Mouse (Mus musculus): ENCODE results near the gene Dmrta1.
"Not testable (repeated sequence)": the region's sequence is repeated elsewhere in the genome, so short reads cannot be mapped to it uniquely, and the experiment has no call there.

The Dmrta1 gene

GRCm38 (mm10) chr4:89679195-89679594 lies at the start of gene Dmrta1:
Dmrta1 (plus strand) TSS chr4:89679436.
- DNase-seq, result no peak

GRCm38 (mm10) chr4:89630374-89631079 lies 48.7 kb upstream of the Dmrta1 start:
- DNase-seq, result no peak

- DNase-seq, result no peak
Measured at GRCm38 (mm10) chr4:89631560-89631959, 47.7 kb upstream of the Dmrta1 start.

- no peak for DNase-seq
Measured at GRCm38 (mm10) chr4:89638651-89639050, 40.6 kb upstream of the Dmrta1 start.

GRCm38 (mm10) chr4:89644235-89645115 lies 34.8 kb upstream of the Dmrta1 start:
- DNase-seq, result no peak

GRCm38 (mm10) chr4:89650352-89651311 lies 28.6 kb upstream of the Dmrta1 start:
- no peak for DNase-seq

- DNase-seq, result no peak
Measured at GRCm38 (mm10) chr4:89651312-89651686, 27.9 kb upstream of the Dmrta1 start.

- no peak for DNase-seq
Measured at GRCm38 (mm10) chr4:89651779-89652178, 27.5 kb upstream of the Dmrta1 start.

GRCm38 (mm10) chr4:89663406-89663805 lies 15.8 kb upstream of the Dmrta1 start:
- no peak for DNase-seq

- no peak for DNase-seq
Measured at GRCm38 (mm10) chr4:89674711-89675110, 4.5 kb upstream of the Dmrta1 start.

- no peak for DNase-seq
Measured at GRCm38 (mm10) chr4:89677903-89678302, 1.3 kb upstream of the Dmrta1 start.

- DNase-seq, result no peak
Measured at GRCm38 (mm10) chr4:89678713-89679112, 523 bp upstream of the Dmrta1 start.

GRCm38 (mm10) chr4:89687961-89688803 lies 8.9 kb downstream of the Dmrta1 start:
- DNase-seq, result no peak

- DNase-seq, result no peak
Measured at GRCm38 (mm10) chr4:89688804-89689497, 9.7 kb downstream of the Dmrta1 start.

- no peak for DNase-seq
Measured at GRCm38 (mm10) chr4:89691936-89692335, 12.7 kb downstream of the Dmrta1 start.

- no peak for DNase-seq
Measured at GRCm38 (mm10) chr4:89692780-89693179, 13.5 kb downstream of the Dmrta1 start.

- no peak for DNase-seq
Measured at GRCm38 (mm10) chr4:89695589-89695988, 16.4 kb downstream of the Dmrta1 start.

- no peak for DNase-seq
Measured at GRCm38 (mm10) chr4:89697951-89698350, 18.7 kb downstream of the Dmrta1 start.

- DNase-seq, result not testable (repeated sequence)
Measured at GRCm38 (mm10) chr4:89723526-89724190, 44.4 kb downstream of the Dmrta1 start.

All from layer of hippocampus, adult 9-11 months (tissue).